Mouse (Mus musculus) CH12.LX (cell line): Measurements from ENCODE around the gene 1700008O03Rik. TPM values are rescaled to one million over a fixed set of nuclear protein-coding genes. Genes with fewer than 3 reads are reported as not detected.

Experiments used
- DNase-seq: peaks from one replicate; pipeline ENCODE4 v3.0.0-alpha.2; 2013; ENCODE audit errors: extremely low read depth
- H3K27ac ChIP-seq: 2 replicates; pipeline ENCODE4 v1.5.1; 2012; ENCODE audit warnings: low read depth, mild to moderate bottlenecking, control low read depth, moderate library complexity; ENCODE audit not compliant: insufficient read depth
- H3K27me3 ChIP-seq: replicated peaks from 2 replicates; pipeline ENCODE3; 2012; ENCODE audit warnings: inconsistent platforms
- H3K36me3 ChIP-seq, 2 experiments: replicated peaks in 1 of 2; 2 replicates each; pipeline versions ENCODE3 to v1.6.1; 2012; ENCODE audit warnings: inconsistent platforms in 1 of 2, low read length in 1 of 2, mild to moderate bottlenecking in 1 of 2, mixed read lengths in 1 of 2, moderate library complexity in 1 of 2; ENCODE audit not compliant: control insufficient read depth in 1 of 2, insufficient read depth in 1 of 2
- H3K4me1 ChIP-seq, 2 experiments: 2 replicates each; pipeline ENCODE4 v1.6.1; 2012; ENCODE audit warnings: inconsistent platforms in 1 of 2, moderate library complexity in 1 of 2; ENCODE audit not compliant: insufficient read depth in 2 of 2, control insufficient read depth in 1 of 2
- H3K4me2 ChIP-seq: 2 replicates; pipeline ENCODE4 v1.6.1; 2012; ENCODE audit warnings: low read depth, mild to moderate bottlenecking, control low read depth; ENCODE audit not compliant: poor library complexity, insufficient read depth, severe bottlenecking
- H3K4me3 ChIP-seq, 3 experiments: fragments of 150-350 bp in 1 of 3; sonication (generic) in 1 of 3; replicated peaks in 1 of 3; 2 replicates each; pipeline versions ENCODE3 to v1.5.1; 2011 to 2012; ENCODE audit warnings: low read depth in 2 of 3, low read length in 2 of 3, mild to moderate bottlenecking in 2 of 3, moderate library complexity in 2 of 3, control low read depth in 1 of 3, improper control_type of control experiment in 1 of 3, inconsistent platforms in 1 of 3, mixed read lengths in 1 of 3; ENCODE audit not compliant: poor library complexity in 1 of 3
- H3K79me2 ChIP-seq: replicated peaks from 2 replicates; pipeline ENCODE4 v1.6.1; 2012; ENCODE audit warnings: mild to moderate bottlenecking, moderate library complexity; ENCODE audit not compliant: control insufficient read depth, poor library complexity, insufficient read depth, severe bottlenecking; ENCODE audit errors: extremely low read depth
- H3K9ac ChIP-seq: 2 replicates; pipeline ENCODE4 v1.6.1; 2012; ENCODE audit warnings: low read depth, mild to moderate bottlenecking, control low read depth, moderate library complexity; ENCODE audit not compliant: insufficient read depth
- H3K9me3 ChIP-seq: replicated peaks from 2 replicates; pipeline ENCODE3; 2012; ENCODE audit warnings: low read length, inconsistent platforms, mixed read lengths
- BHLHE40 ChIP-seq: IDR thresholded peaks from 2 replicates; pipeline ENCODE4 v1.6.1; 2011; ENCODE audit warnings: mild to moderate bottlenecking, low read depth, low read length, improper control_type of control experiment
- CHD1 ChIP-seq: IDR thresholded peaks from 2 replicates; pipeline ENCODE4 v1.6.1; 2012; ENCODE audit warnings: low read depth, low read length, improper control_type of control experiment, inconsistent platforms
- CTCF ChIP-seq, 2 experiments: IDR thresholded peaks in 1 of 2; conservative IDR thresholded peaks in 1 of 2; 2 replicates each; pipeline ENCODE4 v1.5.1; 2011 to 2012; ENCODE audit warnings: low read depth in 2 of 2, low read length in 2 of 2, improper control_type of control experiment in 1 of 2, inconsistent platforms in 1 of 2, mild to moderate bottlenecking in 1 of 2, moderate library complexity in 1 of 2
- E2F4 ChIP-seq: IDR thresholded peaks from 2 replicates; pipeline ENCODE4 v1.6.1; 2011; ENCODE audit warnings: low read depth, low read length, improper control_type of control experiment; ENCODE audit not compliant: insufficient replicate concordance
- ELF1 ChIP-seq: IDR thresholded peaks from 2 replicates; pipeline ENCODE4 v1.6.1; 2014; ENCODE audit warnings: low read depth, mild to moderate bottlenecking, inconsistent platforms, low read length, improper control_type of control experiment
- ETS1 ChIP-seq: conservative IDR thresholded peaks from 2 replicates; pipeline ENCODE4 v1.6.1; 2012; ENCODE audit warnings: low read depth, mild to moderate bottlenecking, inconsistent platforms, low read length, improper control_type of control experiment, moderate library complexity
- GABPA ChIP-seq: IDR thresholded peaks from 2 replicates; pipeline ENCODE4 v1.6.1; 2012; ENCODE audit warnings: low read depth, low read length, improper control_type of control experiment, inconsistent platforms; ENCODE audit not compliant: insufficient replicate concordance
- HCFC1 ChIP-seq: IDR thresholded peaks from 2 replicates; pipeline ENCODE4 v1.6.1; 2012; ENCODE audit warnings: low read depth, mild to moderate bottlenecking, inconsistent platforms, low read length, improper control_type of control experiment
- JUN ChIP-seq: IDR thresholded peaks from 2 replicates; pipeline ENCODE4 v1.6.1; 2011; ENCODE audit warnings: low read depth, mild to moderate bottlenecking, low read length, improper control_type of control experiment, moderate library complexity; ENCODE audit not compliant: insufficient read depth
- JUND ChIP-seq: conservative IDR thresholded peaks from 2 replicates; pipeline ENCODE4 v1.6.1; 2011; ENCODE audit warnings: low read depth, low read length, improper control_type of control experiment
- KAT2A ChIP-seq: IDR thresholded peaks from 2 replicates; pipeline ENCODE4 v1.6.1; 2012; ENCODE audit warnings: low read length, improper control_type of control experiment, inconsistent platforms; ENCODE audit not compliant: insufficient replicate concordance
- MAX ChIP-seq: IDR thresholded peaks from 2 replicates; pipeline ENCODE4 v1.6.1; 2011; ENCODE audit warnings: low read length, improper control_type of control experiment
- MAZ ChIP-seq: IDR thresholded peaks from 2 replicates; pipeline ENCODE4 v1.6.1; 2012; ENCODE audit warnings: low read depth, mild to moderate bottlenecking, inconsistent platforms, low read length, improper control_type of control experiment, moderate library complexity
- MXI1 ChIP-seq: IDR thresholded peaks from 2 replicates; pipeline ENCODE4 v1.6.1; 2011; ENCODE audit warnings: mild to moderate bottlenecking, low read depth, low read length, improper control_type of control experiment
- MYC ChIP-seq: IDR thresholded peaks from 2 replicates; pipeline ENCODE4 v1.6.1; 2011; ENCODE audit warnings: low read depth, mild to moderate bottlenecking, improper control_type of control experiment, low read length
- NRF1 ChIP-seq: IDR thresholded peaks from 2 replicates; pipeline ENCODE4 v1.6.1; 2014; ENCODE audit warnings: low read depth, mild to moderate bottlenecking, inconsistent platforms, low read length, improper control_type of control experiment, moderate library complexity
- PAX5 ChIP-seq: IDR thresholded peaks from 2 replicates; pipeline ENCODE4 v1.6.1; 2012; ENCODE audit warnings: low read length, inconsistent platforms, mixed read lengths
- POLR2A ChIP-seq: IDR thresholded peaks from 2 replicates; pipeline ENCODE4 v1.6.1; 2011; ENCODE audit warnings: low read depth, mild to moderate bottlenecking, improper control_type of control experiment, low read length
- POLR2AphosphoS2 ChIP-seq: IDR thresholded peaks from 2 replicates; pipeline ENCODE4 v1.6.1; 2011; ENCODE audit warnings: low read depth, low read length, improper control_type of control experiment
- RCOR1 ChIP-seq: conservative IDR thresholded peaks from 2 replicates; pipeline ENCODE4 v1.6.1; 2012; ENCODE audit warnings: low read depth, mild to moderate bottlenecking, inconsistent platforms, low read length, improper control_type of control experiment
- SIN3A ChIP-seq: IDR thresholded peaks from 2 replicates; pipeline ENCODE4 v1.6.1; 2012; ENCODE audit warnings: low read length, improper control_type of control experiment, inconsistent platforms
- SMC3 ChIP-seq: IDR thresholded peaks from 2 replicates; pipeline ENCODE4 v1.6.1; 2011; ENCODE audit warnings: low read depth, low read length, improper control_type of control experiment
- TBP ChIP-seq: conservative IDR thresholded peaks from 2 replicates; pipeline ENCODE4 v1.6.1; 2011; ENCODE audit warnings: low read depth, low read length, improper control_type of control experiment
- TCF12 ChIP-seq: IDR thresholded peaks from 2 replicates; pipeline ENCODE4 v1.6.1; 2014; ENCODE audit warnings: low read depth, mild to moderate bottlenecking, inconsistent platforms, low read length, improper control_type of control experiment
- USF1 ChIP-seq: IDR thresholded peaks from 2 replicates; pipeline ENCODE4 v1.6.1; 2014; ENCODE audit warnings: low read depth, mild to moderate bottlenecking, inconsistent platforms, low read length, improper control_type of control experiment
- ZC3H11A ChIP-seq: IDR thresholded peaks from 2 replicates; pipeline ENCODE4 v1.6.1; 2012; ENCODE audit warnings: low read depth, mild to moderate bottlenecking, inconsistent platforms, low read length, improper control_type of control experiment
- ZKSCAN1 ChIP-seq: IDR thresholded peaks from 2 replicates; pipeline ENCODE4 v1.6.1; 2012; ENCODE audit warnings: low read depth, inconsistent platforms, low read length, improper control_type of control experiment, borderline replicate concordance
- ZMIZ1 ChIP-seq: IDR thresholded peaks from 2 replicates; pipeline ENCODE4 v1.6.1; 2012; ENCODE audit warnings: low read depth, mild to moderate bottlenecking, inconsistent platforms, low read length, improper control_type of control experiment
- ZNF384 ChIP-seq: IDR thresholded peaks from 2 replicates; pipeline ENCODE4 v1.6.1; 2012; ENCODE audit warnings: low read depth, low read length, improper control_type of control experiment, inconsistent platforms
- dilution Hi-C: fragments of 300-500 bp; cut with MboI; formaldehyde crosslinking; loops from 2 replicates; pipeline ENCODE4 v1.14.3; 2020; ENCODE audit warnings: low sequenced_read_pairs; ENCODE audit not compliant: extremely low pct_unique_long_range_greater_than_20kb, extremely low pct_ligation_motif_present
- in situ Hi-C: fragments of 300-500 bp; cut with MboI; formaldehyde crosslinking; loops from 3 replicates; pipeline ENCODE4 v1.14.3; 2019; ENCODE audit warnings: low sequenced_read_pairs, low pct_ligation_motif_present, low pct_unique_long_range_greater_than_20kb, mixed read lengths
- polyA plus RNA-seq: library from polyadenylated mRNA; unstranded; fragments of >175 nt; gene quantifications from 2 replicates; pipeline ENCODE4 v1.2.1, GENCODE M21; 2012; ENCODE audit warnings: low read depth; ENCODE audit not compliant: insufficient read length
- total RNA-seq, 2 experiments: library from RNA; depleted of rRNA; stranded (reverse); fragments of 300-350 nt in 1 of 2; fragments of >200 nt in 1 of 2; gene quantifications; 2 replicates each; pipeline ENCODE4 v1.2.3; 2012 to 2014

Gene 1700008O03Rik
- total and polyA plus RNA-seq, 3 experiments = 0.74 to 0.81 TPM; not detected in 1

- in situ Hi-C loops = no loop called here
- dilution Hi-C loops = no loop called here
Observed at GRCm38 (mm10) chr7:44355411-44355810, 30.2 kb downstream of the 1700008O03Rik start.

GRCm38 (mm10) chr7:44353601-44354340 lies 31.8 kb downstream of the 1700008O03Rik start:
- no peaks in the 10 kb centered on the region for H3K79me2 ChIP-seq
- H3K27ac ChIP-seq = no peak overlapping the region
- no peaks in the 10 kb centered on the region for H3K36me3 ChIP-seq
- dilution Hi-C loops (no loop called here), in situ Hi-C loops (no loop called here)
- TF ChIP-seq MXI1 = no peak
- TF ChIP-seq POLR2AphosphoS2 = no peak
- TF ChIP-seq ZKSCAN1 = no peak
- TF ChIP-seq CHD1 = no peak
- no peak for TF ChIP-seq ELF1
- no peak for TF ChIP-seq ZC3H11A
- no peak for TF ChIP-seq RCOR1
- no peak for TF ChIP-seq MAX
- TF ChIP-seq HCFC1 = no peak
- TF ChIP-seq ZNF384 = no peak
- no peak for TF ChIP-seq ZMIZ1
- no peak for TF ChIP-seq GABPA
- TF ChIP-seq USF1 = no peak
- no peak for TF ChIP-seq TCF12
- TF ChIP-seq SMC3 = no peak
- no peak for TF ChIP-seq BHLHE40
- TF ChIP-seq TBP = no peak
- TF ChIP-seq KAT2A = no peak
- TF ChIP-seq POLR2A = no peak
- no peak for TF ChIP-seq E2F4
- peaks cover 80% of the 10 kb centered on the region for H3K27me3 ChIP-seq
- no peak overlapping the region for H3K4me3 ChIP-seq
- H3K4me1 ChIP-seq = peaks cover 2 to 23% of the 10 kb centered on the region in 2 experiments; a peak in 3 of 4 replicates
- DNase-seq = no peak
- no peak overlapping the region for H3K9ac ChIP-seq
- no peak overlapping the region for H3K4me2 ChIP-seq
- peaks cover 11% of the 10 kb centered on the region for H3K9me3 ChIP-seq

More at GRCm38 (mm10) chr7:44355411-44355810, 30.2 kb downstream of the 1700008O03Rik start:
- Histone ChIP-seq H3K9me3 (peaks cover 11% of the 10 kb centered on the region), H3K79me2 (no peaks in the 10 kb centered on the region), H3K36me3 (no peaks in the 10 kb centered on the region), H3K4me2 (no peak overlapping the region), H3K4me1 (peaks cover 2 to 27% of the 10 kb centered on the region in 2 experiments; a peak in 2 of 4 replicates), H3K27me3 (peaks cover 76% of the 10 kb centered on the region), H3K27ac (no peak overlapping the region)
- DNase-seq = no peak
- no peak for TF ChIP-seq MYC
- TF ChIP-seq ZC3H11A = no peak
- no peak for TF ChIP-seq SIN3A
- no peak for TF ChIP-seq GABPA
- no peak for TF ChIP-seq ETS1
- no peak for TF ChIP-seq POLR2AphosphoS2
- TF ChIP-seq MXI1 = no peak
- no peak for TF ChIP-seq NRF1
- TF ChIP-seq CTCF (conservative IDR thresholded peaks at IDR 0.05 in 1 of 2, IDR thresholded peaks at IDR 0.05 in 1 of 2; ENCODE audit: low read depth in 2 of 2, low read length in 2 of 2) = no peak
- no peak for TF ChIP-seq USF1
- TF ChIP-seq JUND = no peak
- no peak for TF ChIP-seq ZNF384
- TF ChIP-seq MAZ = no peak
- no peak for TF ChIP-seq HCFC1
- TF ChIP-seq JUN = no peak
- TF ChIP-seq PAX5 = no peak
- no peak for TF ChIP-seq SMC3
- TF ChIP-seq POLR2A = no peak
- TF ChIP-seq, all 38 proteins: peak for 0
- no peak overlapping the region for H3K4me3 ChIP-seq
- no peak overlapping the region for H3K9ac ChIP-seq
